Comparison of ENCODE assay signal across 8 mouse cellular contexts in genomic region chr16:94038272-94038985, GRCm38 (mm10). TPM values are rescaled to one million over a fixed set of nuclear protein-coding genes. Genes with fewer than 3 reads are reported as not detected.
DNase-seq lines count a peak whose midpoint lies in the region; ATAC-seq lines count a peak whose summit lies in the region.

No protein-coding gene starts in this region.

- no peaks in the 10 kb centered on the region for H3K27me3 ChIP-seq in splenic B cell, adult 2 months (ENCODE audit: control insufficient read depth, insufficient read depth, low read length, poor library complexity, severe bottlenecking)

- H3K36me3 ChIP-seq in splenic B cell, adult 2 months (ENCODE audit: control insufficient read depth, insufficient read depth, low read length, poor library complexity, severe bottlenecking) = no peaks in the 10 kb centered on the region

- DNase-seq in gastrocnemius, adult 18-20 months (ENCODE audit: low spot score) = peak; percentile 67
- no peak for DNase-seq in gastrocnemius, postnatal 25 days
- DNase-seq in T-cell, adult 2 months (ENCODE audit: low spot score) = peak; percentile 53
- DNase-seq in gastrocnemius, postnatal 4 days (ENCODE audit: low spot score in 2 of 2) = peak; percentile 33 to 56
- peak; percentile 20 to 41 for DNase-seq in layer of hippocampus, adult 8-10 months (ENCODE audit: low spot score in 2 of 2)
- peak; percentile 77 for DNase-seq in lung, postnatal 14 days
- peak; percentile 77 for DNase-seq in splenic B cell, adult 2 months (ENCODE audit: low read depth, low spot score)

- peak; percentile 62; the same call in 1 of the 2 replicates for ATAC-seq in common myeloid progenitor, adult 5-6 weeks (replicated peaks; ENCODE audit: low read depth, poor library complexity, severe bottlenecking)

RNA-seq across cellular contexts. Expression of gene Cldn14, which starts 29.8 kb away (rescaled TPM):
- not detected for total RNA-seq in gastrocnemius, adult 18-20 months (2021)
- total RNA-seq in gastrocnemius, postnatal 25 days (2021) = not detected
- total RNA-seq in common myeloid progenitor, adult 5-6 weeks (2017) = not detected in 2 replicates
- total RNA-seq in gastrocnemius, postnatal 4 days (2021) = under 1 TPM in 1 of 2 experiments, not detected in 1; 0.21 TPM
- 1 to 10 TPM in 3 of 4 experiments, under 1 TPM in 1; 0.72 to 1.4 (median 1.3) TPM for total RNA-seq in layer of hippocampus, adult 8-10 months (2022)

RNA-seq across cellular contexts. Expression of gene Sim2, which starts 46.3 kb away (rescaled TPM):
- total RNA-seq in gastrocnemius, adult 18-20 months (2021) = 10 to 100 TPM; 12.2 to 16.4 TPM
- total RNA-seq in gastrocnemius, postnatal 25 days (2021) = 10 to 100 TPM in 1 of 2 experiments, 1 to 10 TPM in 1; 2.7 to 13.0 TPM
- total RNA-seq in common myeloid progenitor, adult 5-6 weeks (2017) = not detected in 2 replicates
- 10 to 100 TPM; 14.0 to 14.4 TPM for total RNA-seq in gastrocnemius, postnatal 4 days (2021)
- total RNA-seq in layer of hippocampus, adult 8-10 months (2022) = 1 to 10 TPM in 1 of 4 experiments, under 1 TPM in 2, not detected in 1; 0.18 to 1.4 (median 0.23) TPM
